Mouse (Mus musculus) midbrain, embryonic 14.5 days (tissue): Measurements from ENCODE around the gene Mdk. TPM values are rescaled to one million over a fixed set of nuclear protein-coding genes. Genes with fewer than 3 reads are reported as not detected.

Experiments used
- ATAC-seq: fragments of 200-750 bp; cut with Nextera tagmentation; 2 replicates; pipeline ENCODE4 v1.8.0; 2017; ENCODE audit warnings: moderate number of reproducible peaks, moderate library complexity; ENCODE audit not compliant: low FRiP score, low TSS enrichment
- DNase-seq: peaks from one replicate; pipeline ENCODE4 v3.0.0-alpha.2; 2015
- H3K27ac ChIP-seq: fragments of 300-500 bp; sonication (generic); replicated peaks from 2 replicates; pipeline ENCODE4 v1.5.1; 2014; ENCODE audit warnings: mild to moderate bottlenecking, low read depth, low read length, moderate library complexity
- H3K27me3 ChIP-seq: fragments of 300-500 bp; sonication (generic); 2 replicates; pipeline ENCODE4 v1.6.1; 2014; ENCODE audit warnings: low read length, control low read depth, mixed read lengths; ENCODE audit not compliant: control insufficient read depth, insufficient read depth
- H3K36me3 ChIP-seq: fragments of 300-500 bp; sonication (generic); 2 replicates; pipeline ENCODE4 v1.6.1; 2014; ENCODE audit warnings: low read length, control low read depth; ENCODE audit not compliant: control insufficient read depth, insufficient read depth
- H3K4me1 ChIP-seq: fragments of 300-500 bp; sonication (generic); 2 replicates; pipeline ENCODE4 v1.6.1; 2014; ENCODE audit warnings: mild to moderate bottlenecking, antibody characterized with exemption, low read length, control low read depth; ENCODE audit not compliant: control insufficient read depth, insufficient read depth
- H3K4me2 ChIP-seq: fragments of 300-500 bp; sonication (generic); 2 replicates; pipeline ENCODE4 v1.6.1; 2014; ENCODE audit warnings: mild to moderate bottlenecking, low read length, moderate library complexity
- H3K4me3 ChIP-seq: fragments of 300-500 bp; sonication (generic); replicated peaks from 2 replicates; pipeline ENCODE4 v1.5.1; 2014; ENCODE audit warnings: low read depth, low read length
- H3K9ac ChIP-seq: fragments of 300-500 bp; sonication (generic); replicated peaks from 2 replicates; pipeline ENCODE4 v1.6.1; 2014; ENCODE audit warnings: mild to moderate bottlenecking, low read length, moderate library complexity
- H3K9me3 ChIP-seq: fragments of 300-500 bp; sonication (generic); 2 replicates; pipeline ENCODE4 v1.6.1; 2016; ENCODE audit warnings: low read length, control low read depth, mixed read lengths; ENCODE audit not compliant: control insufficient read depth
- WGBS: fragments of 180-500 bp; shearing (Covaris S2); extraction: QIAGEN DNeasy Blood & Tissue Kit; methylation state at CpG from one replicate; pipeline ENCODE4 v1.1.7; 2014; 5-methylcytosine and 5-hydroxymethylcytosine counted together
- microRNA-seq: library from miRNA; unstranded; fragments of <30 nt; microRNA quantifications from one replicate; pipeline ENCODE4, GENCODE M21; 2016
- polyA plus RNA-seq: library from polyadenylated mRNA; unstranded; fragments of >200 nt; fragmentation: Nextera tagmentation; extraction: Ambion mirVana; gene quantifications from 2 replicates; pipeline ENCODE4 v1.2.1, GENCODE M21; 2014

Gene Mdk
- polyA plus RNA-seq, 1 experiment from 2014 or later = 196 TPM

GRCm38 (mm10) chr2:91899141-91899540 lies 33.0 kb downstream of the Mdk start:
- Histone ChIP-seq H3K27me3 (no peaks in the 10 kb centered on the region), H3K4me3 (no peak overlapping the region), H3K36me3 (peaks cover 16% of the 10 kb centered on the region; the same call in 1 of the 2 replicates), H3K4me1 (no peaks in the 10 kb centered on the region), H3K27ac (no peak overlapping the region), H3K9ac (no peak overlapping the region), H3K9me3 (no peaks in the 10 kb centered on the region), H3K4me2 (no peak overlapping the region)
- no peak for DNase-seq
- no peak for ATAC-seq
- WGBS = 92% methylated on average over 3 of the region's 3 CpGs

GRCm38 (mm10) chr2:91897968-91898367 lies 34.1 kb downstream of the Mdk start:
- Histone ChIP-seq H3K4me3 (no peak overlapping the region), H3K4me1 (no peaks in the 10 kb centered on the region), H3K9me3 (no peaks in the 10 kb centered on the region), H3K27me3 (no peaks in the 10 kb centered on the region), H3K27ac (no peak overlapping the region), H3K9ac (no peak overlapping the region), H3K36me3 (peaks cover 16% of the 10 kb centered on the region; the same call in 1 of the 2 replicates), H3K4me2 (no peak overlapping the region)
- DNase-seq = no peak
- no peak for ATAC-seq

- Histone ChIP-seq H3K27ac (no peak overlapping the region), H3K4me3 (no peak overlapping the region), H3K4me2 (no peak overlapping the region), H3K9ac (no peak overlapping the region), H3K9me3 (no peaks in the 10 kb centered on the region), H3K4me1 (no peaks in the 10 kb centered on the region), H3K27me3 (no peaks in the 10 kb centered on the region), H3K36me3 (peaks cover 10% of the 10 kb centered on the region; the same call in 1 of the 2 replicates)
- ATAC-seq = no peak
- no peak for DNase-seq
- 96% methylated on average over 3 of the region's 3 CpGs for WGBS
Measured at GRCm38 (mm10) chr2:91895401-91895800, 36.7 kb downstream of the Mdk start.

GRCm38 (mm10) chr2:91894716-91895115 lies 37.4 kb downstream of the Mdk start:
- Histone ChIP-seq H3K36me3 (0 out of 2 replicates have a peak, but pooled peaks cover 5% of the 10 kb centered on the region), H3K4me2 (no peak overlapping the region)

GRCm38 (mm10) chr2:91884616-91885015 lies 47.5 kb downstream of the Mdk start:
- no peak overlapping the region for H3K4me3 ChIP-seq
- peaks cover 26% of the 10 kb centered on the region for H3K36me3 ChIP-seq
- H3K4me2 ChIP-seq = no peak overlapping the region
- H3K9me3 ChIP-seq = no peaks in the 10 kb centered on the region
- H3K9ac ChIP-seq = no peak overlapping the region
- WGBS = 70% methylated on average over 4 of the region's 4 CpGs
- no peak overlapping the region for H3K27ac ChIP-seq
- no peaks in the 10 kb centered on the region for H3K27me3 ChIP-seq
- DNase-seq (no peak), ATAC-seq (no peak)
- no peaks in the 10 kb centered on the region for H3K4me1 ChIP-seq

More at GRCm38 (mm10) chr2:91894716-91895115, 37.4 kb downstream of the Mdk start:
- Histone ChIP-seq H3K4me1 (no peaks in the 10 kb centered on the region), H3K4me3 (no peak overlapping the region), H3K27me3 (no peaks in the 10 kb centered on the region), H3K9ac (no peak overlapping the region), H3K27ac (no peak overlapping the region), H3K9me3 (no peaks in the 10 kb centered on the region)
- DNase-seq (no peak), ATAC-seq (no peak)
- WGBS = 89% methylated on average over 3 of the region's 3 CpGs

GRCm38 (mm10) chr2:91883961-91884360 lies 48.1 kb downstream of the Mdk start:
- Histone ChIP-seq H3K4me3 (no peak overlapping the region), H3K36me3 (peaks cover 26% of the 10 kb centered on the region), H3K9me3 (no peaks in the 10 kb centered on the region), H3K27ac (no peak overlapping the region), H3K4me1 (no peaks in the 10 kb centered on the region), H3K4me2 (no peak overlapping the region), H3K27me3 (no peaks in the 10 kb centered on the region), H3K9ac (no peak overlapping the region)
- no peak for ATAC-seq
- 79% methylated on average over 4 of the region's 4 CpGs for WGBS
- DNase-seq = no peak

Small RNAs within 50 kb of the gene (microRNA-seq; reads per million reads assigned to microRNA genes)
- gene Mir6999 = not detected

Other genes with a start within 250 kb of the Mdk start
- 36.3 and 45.0 TPM in 2 replicates for gene Atg13, start 221.7 kb downstream of the Mdk start, polyA plus RNA-seq
- gene Harbi1, start 221.4 kb downstream of the Mdk start, polyA plus RNA-seq = 12.0 and 18.2 TPM in 2 replicates
- gene Ambra1, start 202.2 kb downstream of the Mdk start, polyA plus RNA-seq = 22.8 and 26.3 TPM in 2 replicates
- 0.34 and 0.65 TPM in 2 replicates for gene Chrm4, start 5.0 kb downstream of the Mdk start, polyA plus RNA-seq
- gene Gm9821, start 13.4 kb upstream of the Mdk start, polyA plus RNA-seq = 0.14 and 0.26 TPM in 2 replicates
- gene Dgkz, start 43.6 kb upstream of the Mdk start, polyA plus RNA-seq = 27.5 and 32.0 TPM in 2 replicates
- gene Creb3l1, start 92.2 kb upstream of the Mdk start, polyA plus RNA-seq = 0.69 and 2.0 TPM in 2 replicates
- 32.3 and 35.4 TPM in 2 replicates for gene Phf21a, start 160.8 kb upstream of the Mdk start, polyA plus RNA-seq